8 mouse cellular contexts compared by ENCODE assay signal in the genomic region with DNA sequence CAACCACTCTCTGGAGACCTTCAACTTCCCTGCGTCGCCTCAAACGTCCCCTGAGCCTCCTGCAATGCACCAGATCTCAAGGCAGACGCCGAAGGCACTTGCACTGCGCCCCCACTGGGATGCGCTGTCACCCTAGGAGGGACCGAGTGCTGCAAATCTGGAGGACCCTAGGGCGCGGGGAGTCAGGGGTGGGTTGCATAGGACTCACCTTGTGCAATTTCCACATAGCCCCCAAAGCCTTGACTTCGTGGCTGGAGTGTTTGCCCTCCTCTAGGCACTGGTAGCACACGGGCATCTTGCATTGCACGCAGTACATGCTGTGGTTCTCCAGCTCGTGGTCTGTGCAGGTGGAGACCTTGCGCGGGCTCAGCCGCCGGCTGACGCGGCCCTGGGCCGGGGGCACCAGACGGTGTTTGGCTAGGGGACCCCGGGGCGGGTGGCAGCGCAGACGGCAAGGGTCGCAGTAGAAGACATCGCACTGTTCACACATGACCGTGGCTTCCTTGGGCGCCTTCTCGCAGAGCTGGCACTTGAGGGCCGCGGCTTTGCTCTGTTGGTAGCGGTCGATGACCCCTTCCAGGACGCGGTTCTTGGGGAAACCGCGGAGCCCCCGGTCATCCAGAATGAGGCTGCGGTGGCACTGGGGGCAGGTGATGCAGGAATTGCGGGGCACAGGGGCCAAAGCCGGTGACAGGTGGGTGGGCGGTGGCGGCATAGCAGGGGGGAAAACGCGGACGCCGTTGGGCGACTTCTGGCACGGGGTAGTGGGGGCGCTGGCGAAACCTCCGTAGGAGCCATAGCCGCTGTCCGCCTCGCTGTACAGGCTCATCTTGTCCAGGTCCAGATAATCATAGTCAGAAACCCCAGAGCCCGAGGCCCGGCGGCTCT. TPM values are rescaled to one million over a fixed set of nuclear protein-coding genes. Genes with fewer than 3 reads are reported as not detected.
A peak's percentile ranks its signal among the peaks of the same experiment; 100 is the strongest.
DNase-seq lines count a peak whose midpoint lies in the region; ATAC-seq lines count a peak whose summit lies in the region.

No protein-coding gene starts in this region.

- DNase-seq in 3134 (ENCODE audit: extremely low read depth, insufficient read length, low spot score) (peak; percentile 5), MN1 (ENCODE audit: low spot score) (peak; percentile 55)
- peak; percentile 79 to 80 for DNase-seq in cerebellum, postnatal 36 days
- peak; percentile 78 to 84 for DNase-seq in layer of hippocampus, adult 18-20 months (ENCODE audit: low spot score in 2 of 2)
- DNase-seq in lung, postnatal 4 days, result peak; percentile 13 to 31
- peak; percentile 88 to 90 for DNase-seq in right cerebral cortex, postnatal 10 days (ENCODE audit: low spot score in 2 of 2)
- DNase-seq in urinary bladder, adult 18-20 months (ENCODE audit: low spot score in 2 of 2), result no peak

- ATAC-seq in heart, embryonic 12.5 days (ENCODE audit: insufficient number of reproducible peaks, low FRiP score), result 0 out of 2 replicates have a peak, but pooled peaks have one; percentile 10

- H3K9me3 ChIP-seq in heart, embryonic 12.5 days (replicated peaks), result no peaks in the 10 kb centered on the region

- peak overlapping the region; percentile 97 for H3K4me2 ChIP-seq in heart, embryonic 12.5 days

- peak overlapping the region; percentile 70 for H3K4me3 ChIP-seq in heart, embryonic 12.5 days

- H3K36me3 ChIP-seq in heart, embryonic 12.5 days, result no peaks in the 10 kb centered on the region

- no peak overlapping the region for H3K27ac ChIP-seq in heart, embryonic 12.5 days (ENCODE audit: poor library complexity, severe bottlenecking)

- WGBS in heart, embryonic 12.5 days, result 2% methylated on average over 59 of the region's 60 CpGs

- peaks cover 29% of the 10 kb centered on the region for H3K27me3 ChIP-seq in heart, embryonic 12.5 days (replicated peaks)

- peak overlapping the region; percentile 21 for H3K9ac ChIP-seq in heart, embryonic 12.5 days

- H3K4me1 ChIP-seq in heart, embryonic 12.5 days (replicated peaks), result peaks cover 15% of the 10 kb centered on the region

RNA-seq across cellular contexts. Expression of a gene that starts 1.0 kb away (rescaled TPM):
- 0.54 and 0.68 TPM in 2 replicates for polyA plus RNA-seq in heart, embryonic 12.5 days (2016; fragmentation: Nextera tagmentation; extraction: Ambion mirVana)
- 100 to 1,000 TPM; 306 to 313 TPM for total RNA-seq in layer of hippocampus, adult 18-20 months (2021)

Comparison
In these comparisons a context has a peak if more than half of its experiments do, and no peak if none do; other contexts are left out.
1. DNase-seq: peak in 3134 (single experiment), MN1 (single experiment), cerebellum, postnatal 36 days (2 of 2), layer of hippocampus, adult 18-20 months (2 of 2), lung, postnatal 4 days (2 of 2) and right cerebral cortex, postnatal 10 days (2 of 2); none in urinary bladder, adult 18-20 months (0 of 2).